Mouse (Mus musculus): ENCODE measurements around the gene Cdk6. TPM values are rescaled to one million over a fixed set of nuclear protein-coding genes. Genes with fewer than 3 reads are reported as not detected.

Gene Cdk6
- polyA plus RNA-seq, 1 experiment, result 29.0 TPM

DNA sequence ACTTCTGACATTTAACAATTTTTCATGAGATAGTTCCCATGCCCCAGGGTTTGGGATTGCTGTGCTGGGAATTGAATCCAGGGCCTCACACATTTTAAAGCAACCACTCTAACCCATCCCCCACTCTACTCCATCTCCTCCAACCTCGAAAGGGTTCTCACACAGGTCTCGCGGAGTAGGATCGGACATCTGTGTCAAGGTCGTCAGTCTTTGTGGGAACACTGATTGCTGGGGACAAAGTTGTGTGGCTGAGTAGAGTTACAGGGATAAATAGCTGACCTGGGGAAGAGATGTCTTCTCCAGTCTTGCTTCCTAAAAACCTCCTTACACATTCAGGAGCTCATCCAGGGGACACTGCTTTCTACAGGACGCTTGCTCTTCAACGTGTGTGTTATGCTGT, 237.8 kb downstream of the Cdk6 start:
- no peak for TF ChIP-seq CTCF (IDR thresholded peaks at IDR 0.05; ENCODE audit: low read depth, low read length)
- TF ChIP-seq EP300 (IDR thresholded peaks at IDR 0.05; ENCODE audit: insufficient read depth, low read depth, low read length), result no peak
- TF ChIP-seq POLR2A (IDR thresholded peaks at IDR 0.05; ENCODE audit: insufficient read depth, low read length), result no peak
- Histone ChIP-seq H3K9me3 (replicated peaks; ENCODE audit: control insufficient read depth, insufficient read depth, low read length, poor library complexity, severe bottlenecking) (0 out of 2 replicates have a peak, but pooled peaks cover 7% of the 10 kb centered on the region), H3K4me3 (ENCODE audit: low read depth, low read length) (no peak overlapping the region), H3K9ac (ENCODE audit: low read depth, poor library complexity, severe bottlenecking) (no peak overlapping the region), H3K4me1 (ENCODE audit: control insufficient read depth, insufficient read depth, low read length) (no peaks in the 10 kb centered on the region), H3K36me3 (ENCODE audit: control insufficient read depth, insufficient read depth, low read length, poor library complexity, severe bottlenecking) (peaks cover 33% of the 10 kb centered on the region), H3K27me3 (ENCODE audit: control insufficient read depth, insufficient read depth, low read length, poor library complexity, severe bottlenecking) (no peaks in the 10 kb centered on the region), H3K27ac (ENCODE audit: insufficient read depth, low read length) (no peak overlapping the region)

Other genes starting within 250 kb of the Cdk6 start
- 49.6 and 51.0 TPM in 2 replicates for gene Fam133b, start 202.3 kb downstream of the Cdk6 start, polyA plus RNA-seq (2011; ENCODE audit: insufficient read depth, insufficient read length, low read depth, missing spikeins)
- gene 1700109H08Rik, start 230.1 kb downstream of the Cdk6 start, polyA plus RNA-seq (2011; ENCODE audit: insufficient read depth, insufficient read length, low read depth, missing spikeins), result 18.0 and 18.5 TPM in 2 replicates